In genomic region chr2:92525062-92525623, GRCm38 (mm10) we compare ENCODE assay signal across 26 mouse cellular contexts.
A peak's percentile ranks its signal among the peaks of the same experiment; 100 is the strongest.
DNase-seq lines count a peak whose midpoint lies in the region; ATAC-seq and TF ChIP-seq lines count a peak whose summit lies in the region.
"Had no signal": no experiment of that assay in that cellular context is flagged by ENCODE, and none has a peak within 500 bp of the region (broad histone marks: within the 10 kb centered on the region; RNA-seq: fewer than 3 reads in every experiment).

No protein-coding gene starts in this region.

- H3K9ac ChIP-seq in forebrain, embryonic 13.5 days = no peak overlapping the region
- H3K9ac ChIP-seq in hindbrain, embryonic 11.5 days (ENCODE audit: low read depth, low read length) = no peak overlapping the region
- no peak overlapping the region for H3K9ac ChIP-seq in hindbrain, postnatal 0 days (replicated peaks; ENCODE audit: low read length)
- H3K9ac ChIP-seq in neural tube, embryonic 15.5 days (replicated peaks) = no peak overlapping the region
- H3K9ac ChIP-seq: embryonic facial prominence, embryonic 15.5 days; heart, embryonic 15.5 days; kidney, embryonic 15.5 days; limb, embryonic 12.5 days; liver, embryonic 15.5 days; lung, embryonic 14.5 days had no signal

- no peaks in the 10 kb centered on the region for H3K9me3 ChIP-seq in forebrain, embryonic 10.5 days
- H3K9me3 ChIP-seq in forebrain, embryonic 13.5 days (replicated peaks) = no peaks in the 10 kb centered on the region
- no peaks in the 10 kb centered on the region for H3K9me3 ChIP-seq in hindbrain, embryonic 11.5 days (ENCODE audit: control insufficient read depth, low read length)
- H3K9me3 ChIP-seq in hindbrain, postnatal 0 days (ENCODE audit: low read length) = no peaks in the 10 kb centered on the region
- H3K9me3 ChIP-seq in neural tube, embryonic 15.5 days (replicated peaks) = no peaks in the 10 kb centered on the region
- H3K9me3 ChIP-seq: embryonic facial prominence, embryonic 10.5 days; embryonic facial prominence, embryonic 15.5 days; heart, embryonic 15.5 days; kidney, embryonic 15.5 days; limb, embryonic 12.5 days; liver, embryonic 15.5 days had no signal

- H3K4me1 ChIP-seq in forebrain, embryonic 10.5 days = peaks cover 38% of the 10 kb centered on the region
- peaks cover 9% of the 10 kb centered on the region for H3K4me1 ChIP-seq in forebrain, embryonic 13.5 days
- H3K4me1 ChIP-seq in hindbrain, embryonic 11.5 days (replicated peaks; ENCODE audit: control insufficient read depth, insufficient read depth, low read length) = no peaks in the 10 kb centered on the region; the same call in 1 of the 2 replicates
- peaks cover 8% of the 10 kb centered on the region for H3K4me1 ChIP-seq in hindbrain, postnatal 0 days (ENCODE audit: insufficient read depth, low read length)
- H3K4me1 ChIP-seq in neural tube, embryonic 15.5 days = peaks cover 31% of the 10 kb centered on the region
- H3K4me1 ChIP-seq: liver, embryonic 15.5 days had no signal

- no peak for DNase-seq in forebrain, embryonic 10.5 days (ENCODE audit: extremely low spot score, low spot score)
- DNase-seq in hindbrain, embryonic 11.5 days (ENCODE audit: low spot score) = no peak
- no peak for DNase-seq in hindbrain, postnatal 0 days (ENCODE audit: low spot score)
- peak; percentile 8 for DNase-seq in neural tube, embryonic 10.5 days (ENCODE audit: extremely low spot score, low spot score)
- DNase-seq in embryo, embryonic 10 days (ENCODE audit: low spot score) = no peak
- DNase-seq: cerebellum, adult 2 months; cerebellum, postnatal 14 days; gastrocnemius, adult 2 months; heart, postnatal 36 days; lung, embryonic 14.5 days; lung, postnatal 14 days; right cerebral cortex, adult 18-20 months; spleen, adult 18-20 months; thymus, adult 2 months; thymus, postnatal 36 days had no signal

- no peak overlapping the region for H3K4me3 ChIP-seq in forebrain, embryonic 10.5 days
- no peak overlapping the region for H3K4me3 ChIP-seq in forebrain, embryonic 13.5 days
- H3K4me3 ChIP-seq in hindbrain, embryonic 11.5 days (ENCODE audit: low read depth, low read length) = no peak overlapping the region
- no peak overlapping the region for H3K4me3 ChIP-seq in hindbrain, postnatal 0 days (ENCODE audit: low read length)
- no peak overlapping the region for H3K4me3 ChIP-seq in neural tube, embryonic 15.5 days (replicated peaks)
- H3K4me3 ChIP-seq: embryonic facial prominence, embryonic 10.5 days; embryonic facial prominence, embryonic 15.5 days; gastrocnemius, adult 2 months; heart, embryonic 15.5 days; kidney, embryonic 15.5 days; left cerebral cortex, adult 2 months; limb, embryonic 12.5 days; liver, embryonic 15.5 days had no signal

- no peak overlapping the region for H3K4me2 ChIP-seq in forebrain, embryonic 13.5 days
- H3K4me2 ChIP-seq in hindbrain, embryonic 11.5 days (replicated peaks; ENCODE audit: low read depth, low read length) = no peak overlapping the region
- H3K4me2 ChIP-seq in hindbrain, postnatal 0 days (ENCODE audit: low read depth, low read length) = no peak overlapping the region
- no peak overlapping the region for H3K4me2 ChIP-seq in neural tube, embryonic 15.5 days
- H3K4me2 ChIP-seq: embryonic facial prominence, embryonic 15.5 days; heart, embryonic 15.5 days; kidney, embryonic 15.5 days; limb, embryonic 12.5 days; liver, embryonic 15.5 days; lung, embryonic 14.5 days had no signal

- no peak for TF ChIP-seq CTCF in hindbrain, postnatal 0 days (IDR thresholded peaks at IDR 0.05; ENCODE audit: low read depth)

- no peak for ATAC-seq in forebrain, embryonic 13.5 days
- no peak for ATAC-seq in hindbrain, embryonic 11.5 days (ENCODE audit: low FRiP score)
- ATAC-seq in hindbrain, postnatal 0 days = no peak
- no peak for ATAC-seq in neural tube, embryonic 15.5 days (ENCODE audit: low FRiP score)
- ATAC-seq: forebrain, embryonic 16.5 days; Patski had no signal

- WGBS in forebrain, embryonic 10.5 days = 87% methylated on average over 10 of the region's 10 CpGs
- WGBS in forebrain, embryonic 13.5 days = 87% methylated on average over 10 of the region's 10 CpGs
- WGBS in hindbrain, embryonic 11.5 days = 81% methylated on average over 10 of the region's 10 CpGs
- 75% methylated on average over 10 of the region's 10 CpGs for WGBS in hindbrain, postnatal 0 days
- WGBS in neural tube, embryonic 15.5 days = 63% methylated on average over 10 of the region's 10 CpGs

- H3K36me3 ChIP-seq in forebrain, embryonic 10.5 days (replicated peaks) = no peaks in the 10 kb centered on the region
- no peaks in the 10 kb centered on the region for H3K36me3 ChIP-seq in forebrain, embryonic 13.5 days (ENCODE audit: poor library complexity, severe bottlenecking)
- H3K36me3 ChIP-seq in hindbrain, embryonic 11.5 days (ENCODE audit: control insufficient read depth, insufficient read depth, low read length) = no peaks in the 10 kb centered on the region
- no peaks in the 10 kb centered on the region for H3K36me3 ChIP-seq in hindbrain, postnatal 0 days (ENCODE audit: insufficient read depth, low read length)
- no peaks in the 10 kb centered on the region for H3K36me3 ChIP-seq in neural tube, embryonic 15.5 days
- H3K36me3 ChIP-seq: embryonic facial prominence, embryonic 10.5 days; embryonic facial prominence, embryonic 15.5 days; heart, embryonic 15.5 days; kidney, embryonic 15.5 days; limb, embryonic 12.5 days; liver, embryonic 15.5 days had no signal

- 0 out of 2 replicates have a peak, but pooled peaks cover 6% of the 10 kb centered on the region for H3K27me3 ChIP-seq in forebrain, embryonic 10.5 days (ENCODE audit: poor library complexity, severe bottlenecking)
- H3K27me3 ChIP-seq in forebrain, embryonic 13.5 days = no peaks in the 10 kb centered on the region
- no peaks in the 10 kb centered on the region for H3K27me3 ChIP-seq in hindbrain, embryonic 11.5 days (ENCODE audit: control insufficient read depth, insufficient read depth, low read length)
- no peaks in the 10 kb centered on the region for H3K27me3 ChIP-seq in hindbrain, postnatal 0 days (ENCODE audit: insufficient read depth, low read length)
- no peaks in the 10 kb centered on the region for H3K27me3 ChIP-seq in neural tube, embryonic 15.5 days (replicated peaks)
- H3K27me3 ChIP-seq: embryonic facial prominence, embryonic 15.5 days; heart, embryonic 15.5 days; kidney, embryonic 15.5 days; liver, embryonic 15.5 days; Patski had no signal

- H3K27ac ChIP-seq in forebrain, embryonic 10.5 days = peak overlapping the region; percentile 8; the same call in 1 of the 2 replicates
- no peak overlapping the region for H3K27ac ChIP-seq in forebrain, embryonic 13.5 days
- H3K27ac ChIP-seq in hindbrain, embryonic 11.5 days (ENCODE audit: low read depth, low read length) = peak overlapping the region; percentile 54
- H3K27ac ChIP-seq in hindbrain, postnatal 0 days = no peak overlapping the region
- H3K27ac ChIP-seq in neural tube, embryonic 15.5 days (replicated peaks) = no peak overlapping the region
- H3K27ac ChIP-seq: embryonic facial prominence, embryonic 10.5 days; embryonic facial prominence, embryonic 15.5 days; gastrocnemius, adult 2 months; heart, embryonic 15.5 days; kidney, embryonic 15.5 days; left cerebral cortex, adult 2 months; limb, embryonic 12.5 days; liver, embryonic 15.5 days had no signal

Comparison
In these comparisons a context has a peak if more than half of its experiments do, and no peak if none do; other contexts are left out.
1. H3K27ac ChIP-seq: peak in forebrain, embryonic 10.5 days (single experiment) and hindbrain, embryonic 11.5 days (single experiment); none in forebrain, embryonic 13.5 days (single experiment), hindbrain, postnatal 0 days (single experiment) and neural tube, embryonic 15.5 days (single experiment).